Mouse (Mus musculus): ENCODE results near the gene Cpn1.

DNA sequence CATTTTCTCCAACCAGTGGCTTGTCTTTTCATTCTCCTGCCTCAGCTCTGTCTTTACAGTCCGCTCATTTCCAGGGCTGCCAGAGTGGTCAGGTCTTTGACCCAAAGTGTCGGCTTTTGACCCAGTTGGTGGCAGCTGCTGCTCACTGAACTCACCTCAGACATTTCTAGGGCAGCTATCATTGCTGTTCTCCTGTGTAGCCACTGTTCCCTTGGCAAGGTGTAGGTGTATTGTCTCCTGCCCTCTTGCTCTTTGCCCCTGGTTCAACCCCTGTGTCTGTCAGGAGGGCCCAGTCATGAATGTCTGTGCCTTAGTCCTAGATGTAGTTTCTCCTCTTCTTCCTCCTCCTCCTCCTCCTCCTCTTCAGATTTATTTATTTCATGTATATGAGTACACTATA lies 17.9 kb upstream of the Cpn1 start:
- TF ChIP-seq CTCF (IDR thresholded peaks at IDR 0.05; ENCODE audit: low read depth) (no peak), EP300 (IDR thresholded peaks at IDR 0.05; ENCODE audit: low read depth) (no peak)

Measured in heart, postnatal 0 days (tissue).